Mouse (Mus musculus) thymus, adult 2 months (tissue): ENCODE results near the gene Nae1. TPM values are rescaled to one million over a fixed set of nuclear protein-coding genes. Genes with fewer than 3 reads are reported as not detected.
A peak's percentile ranks its signal among the peaks of the same experiment; 100 is the strongest.

ENCODE experiments used
- DNase-seq: peaks from one replicate; pipeline ENCODE4 v3.0.0; 2021
- H3K27ac ChIP-seq: fragments of 200-500 bp; 2 replicates; pipeline ENCODE4 v1.5.1; 2012; ENCODE audit warnings: low read length, control low read depth; ENCODE audit not compliant: control insufficient read depth, insufficient read depth
- H3K27me3 ChIP-seq: fragments of 200-500 bp; 2 replicates; pipeline ENCODE4 v1.6.1; 2012; ENCODE audit warnings: mild to moderate bottlenecking, low read length, moderate library complexity, mixed read lengths; ENCODE audit not compliant: control insufficient read depth, insufficient read depth
- H3K36me3 ChIP-seq: fragments of 200-500 bp; 2 replicates; pipeline ENCODE4 v1.6.1; 2012; ENCODE audit warnings: mild to moderate bottlenecking, low read length, moderate library complexity; ENCODE audit not compliant: control insufficient read depth, insufficient read depth
- H3K4me1 ChIP-seq: fragments of 200-500 bp; replicated peaks from 2 replicates; pipeline ENCODE4 v1.6.1; 2012; ENCODE audit warnings: low read length; ENCODE audit not compliant: control insufficient read depth, insufficient read depth
- H3K4me3 ChIP-seq: fragments of 200-500 bp; 2 replicates; pipeline ENCODE4 v1.5.1; 2012; ENCODE audit warnings: mild to moderate bottlenecking, low read length, control low read depth, moderate library complexity; ENCODE audit not compliant: control insufficient read depth, insufficient read depth
- CTCF ChIP-seq: fragments of 200-500 bp; IDR thresholded peaks from 2 replicates; pipeline ENCODE4 v1.5.1; 2012; ENCODE audit warnings: mild to moderate bottlenecking, control low read depth, low read length, moderate library complexity, borderline replicate concordance; ENCODE audit not compliant: control insufficient read depth, poor library complexity, insufficient read depth; ENCODE audit errors: extremely low read depth
- POLR2A ChIP-seq: fragments of 200-500 bp; IDR thresholded peaks from 2 replicates; pipeline ENCODE4 v1.6.1; 2012; ENCODE audit warnings: mild to moderate bottlenecking, low read length, control low read depth, moderate library complexity; ENCODE audit not compliant: control insufficient read depth, poor library complexity, insufficient read depth; ENCODE audit errors: extremely low read depth
- WGBS: fragments of 180-500 bp; shearing (Covaris S2); methylation state at CpG from one replicate; pipeline ENCODE4 v1.1.7; 2018; 5-methylcytosine and 5-hydroxymethylcytosine counted together
- polyA plus RNA-seq: library from polyadenylated mRNA; depleted of rRNA; stranded (reverse); fragments of >200 nt; gene quantifications from 2 replicates; pipeline ENCODE4 v1.2.3, GENCODE M21; 2012

The Nae1 gene
- polyA plus RNA-seq, 1 experiment, result 14.3 TPM

DNA sequence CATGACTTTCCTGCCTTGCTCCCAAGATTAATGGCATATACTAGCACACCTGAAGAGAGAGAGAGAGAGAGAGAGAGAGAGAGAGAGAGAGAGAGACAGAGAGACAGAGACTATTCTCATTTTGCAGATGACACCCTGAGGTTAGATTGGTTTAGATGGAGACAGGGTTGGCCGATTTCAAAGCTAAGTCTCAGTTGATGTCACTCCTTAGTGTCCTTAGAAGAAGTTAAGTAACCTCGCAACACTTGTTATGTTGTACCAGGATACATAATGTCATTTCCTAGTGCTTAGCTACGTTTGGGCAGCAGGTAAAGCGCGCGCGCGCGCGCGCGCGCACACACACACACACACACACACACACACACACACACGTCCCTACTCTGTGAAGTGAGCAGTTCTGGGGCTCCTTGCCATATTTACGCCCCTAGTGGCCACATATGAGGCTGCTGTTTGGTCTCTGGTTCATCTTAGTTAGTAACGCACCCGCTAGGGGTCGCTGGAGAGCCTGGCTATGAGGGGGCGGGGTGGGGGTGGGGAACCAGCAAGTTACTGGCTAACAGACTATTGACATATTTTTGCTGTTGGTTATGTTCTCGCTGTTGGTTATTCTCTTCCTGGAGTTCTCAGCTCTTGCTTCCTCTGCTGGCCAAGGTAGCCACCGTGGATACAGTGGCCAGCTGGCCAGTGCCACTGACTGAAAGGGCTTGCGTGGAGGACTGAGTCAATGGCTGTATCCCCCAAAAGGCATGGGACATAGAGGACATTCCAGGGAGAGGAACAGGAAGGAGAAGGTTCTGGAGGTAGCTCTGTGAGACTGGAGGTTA is 30.4 kb upstream of the Nae1 start:
- 10% methylated on average over 22 of the region's 22 CpGs for WGBS
- Histone ChIP-seq H3K36me3 (no peaks in the 10 kb centered on the region), H3K27ac (no peak overlapping the region), H3K27me3 (no peaks in the 10 kb centered on the region), H3K4me3 (no peak overlapping the region), H3K4me1 (no peaks in the 10 kb centered on the region; the same call in 1 of the 2 replicates)
- peak; percentile 83 for DNase-seq
- TF ChIP-seq CTCF (peak; percentile 85; the same call in 1 of the 2 replicates), POLR2A (no peak)

DNA sequence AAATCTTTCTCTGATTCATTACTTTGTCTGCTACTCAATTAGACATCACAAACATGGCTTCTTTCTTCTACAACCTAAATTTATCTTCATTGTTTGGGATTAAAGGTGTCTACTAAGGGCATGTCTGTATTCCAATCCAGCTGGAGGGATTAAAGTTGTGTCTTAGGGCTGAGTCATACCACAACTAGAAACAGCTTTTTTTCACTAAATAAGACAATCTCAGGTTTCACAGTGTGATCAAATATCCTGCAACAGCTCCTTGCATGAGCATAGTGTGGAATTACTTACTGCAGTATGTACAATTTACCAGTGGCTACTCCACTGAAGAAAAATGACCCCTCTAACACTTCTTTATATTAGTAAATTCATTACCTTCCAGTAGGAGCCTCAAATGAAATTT is 26.3 kb upstream of the Nae1 start:
- no peak overlapping the region for H3K4me3 ChIP-seq
- no peak for TF ChIP-seq CTCF
- TF ChIP-seq POLR2A, result no peak
- H3K27me3 ChIP-seq, result no peaks in the 10 kb centered on the region
- no peak overlapping the region for H3K27ac ChIP-seq
- no peaks in the 10 kb centered on the region for H3K36me3 ChIP-seq
- no peak for DNase-seq
- H3K4me1 ChIP-seq, result no peaks in the 10 kb centered on the region; the same call in 1 of the 2 replicates

DNA sequence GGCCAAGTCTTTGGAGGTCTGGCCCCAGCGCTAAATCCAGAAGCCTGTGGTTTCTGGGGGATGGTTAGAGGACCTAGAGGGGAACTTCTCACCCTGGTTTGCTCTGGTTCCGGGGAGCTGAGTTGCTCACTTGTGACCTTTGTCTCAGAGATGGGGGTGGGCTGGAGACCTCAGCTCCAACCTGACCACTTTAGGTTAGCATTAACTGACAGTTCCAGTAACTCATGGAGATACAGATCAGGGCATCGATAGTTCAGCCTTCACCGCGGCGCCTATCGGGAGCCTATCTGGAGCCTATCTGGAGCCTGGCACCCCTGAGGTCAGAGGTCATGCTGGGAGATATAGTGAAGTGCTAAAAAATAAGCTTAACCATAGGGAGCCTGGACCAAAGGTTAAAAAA is 22.8 kb upstream of the Nae1 start:
- Histone ChIP-seq H3K4me3 (no peak overlapping the region), H3K27ac (no peak overlapping the region), H3K36me3 (no peaks in the 10 kb centered on the region), H3K27me3 (no peaks in the 10 kb centered on the region), H3K4me1 (no peaks in the 10 kb centered on the region)
- 68% methylated on average over 7 of the region's 7 CpGs for WGBS
- DNase-seq, result no peak
- TF ChIP-seq CTCF (no peak), POLR2A (no peak)

DNA sequence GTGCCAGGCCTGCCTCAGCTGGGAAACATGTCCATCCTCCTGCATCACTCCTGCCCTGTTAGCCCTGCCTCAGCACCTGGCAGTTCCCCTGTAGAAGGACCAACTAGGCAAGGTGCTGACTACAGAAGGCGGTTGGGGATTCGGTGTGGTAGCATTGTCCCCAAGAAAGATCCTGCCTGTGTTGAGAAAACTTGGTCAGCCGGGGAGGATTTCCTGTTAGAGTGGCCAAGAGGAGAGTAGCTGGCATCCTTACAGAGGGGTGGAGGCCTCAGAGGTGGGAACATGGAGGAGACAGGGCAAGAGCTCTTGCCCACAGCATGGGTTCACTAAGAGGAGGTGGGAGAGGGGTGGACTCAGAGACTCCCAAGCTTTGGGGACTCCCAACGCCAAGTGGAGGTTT is 20.8 kb upstream of the Nae1 start:
- 86% methylated on average over 4 of the region's 4 CpGs for WGBS

DNA sequence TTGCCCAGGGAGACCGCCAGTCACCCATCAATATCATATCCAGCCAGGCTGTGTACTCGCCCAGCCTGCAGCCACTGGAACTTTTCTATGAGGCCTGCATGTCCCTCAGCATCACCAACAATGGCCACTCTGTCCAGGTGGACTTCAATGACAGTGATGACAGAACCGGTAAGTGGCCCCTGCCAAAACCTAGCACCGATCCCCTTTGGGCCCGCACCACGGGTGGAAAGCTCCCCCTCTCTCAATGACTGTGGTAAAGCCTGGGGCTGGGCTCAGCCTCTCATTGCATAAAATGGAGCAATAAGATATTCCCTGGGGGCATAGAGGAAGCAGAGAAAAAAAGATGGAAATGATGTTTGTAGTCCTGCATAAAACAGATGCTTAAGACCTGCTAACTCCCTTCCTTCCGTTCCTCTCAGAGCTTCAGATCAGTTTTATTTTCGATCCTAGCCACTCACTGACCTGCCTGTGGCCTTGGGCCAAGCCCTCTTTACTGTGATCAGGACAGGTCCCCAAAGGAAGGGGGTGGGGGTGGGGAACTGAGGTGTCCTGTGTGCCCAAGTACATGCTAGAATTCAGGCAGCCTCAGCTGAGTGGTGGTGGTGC is 9.1 kb upstream of the Nae1 start:
- 92% methylated on average over 8 of the region's 8 CpGs for WGBS
- no peak for TF ChIP-seq CTCF
- Histone ChIP-seq H3K36me3 (no peaks in the 10 kb centered on the region), H3K27ac (no peak overlapping the region), H3K4me1 (peaks cover 7% of the 10 kb centered on the region), H3K27me3 (peaks cover 23% of the 10 kb centered on the region), H3K4me3 (no peak overlapping the region)
- DNase-seq, result no peak

More for the DNA sequence above, 20.8 kb upstream of the Nae1 start:
- Histone ChIP-seq H3K27ac (no peak overlapping the region), H3K4me3 (no peak overlapping the region), H3K4me1 (no peaks in the 10 kb centered on the region), H3K36me3 (no peaks in the 10 kb centered on the region), H3K27me3 (no peaks in the 10 kb centered on the region)
- TF ChIP-seq CTCF (no peak), POLR2A (no peak)
- no peak for DNase-seq

DNA sequence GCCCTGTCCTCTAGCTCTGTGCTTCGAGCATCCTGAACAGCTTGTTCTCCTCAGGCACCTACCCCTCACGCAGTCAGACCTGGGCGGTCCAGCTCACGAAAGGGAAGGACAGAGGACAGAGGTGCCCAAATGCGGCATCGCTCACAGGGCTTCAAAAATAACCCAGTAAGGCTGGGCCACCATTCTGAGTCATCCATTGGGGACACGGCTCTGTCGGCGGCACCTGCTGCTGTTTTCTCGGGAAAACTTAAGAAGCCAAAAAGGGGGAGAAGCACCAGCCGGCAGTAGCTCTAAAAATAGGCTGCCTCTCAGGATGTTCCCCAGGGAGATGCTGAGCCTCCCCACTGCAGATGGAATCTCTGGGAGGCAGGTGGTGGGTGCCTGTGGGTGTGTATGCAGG is 7.7 kb upstream of the Nae1 start:
- WGBS, result 38% methylated on average over 11 of the region's 11 CpGs
- TF ChIP-seq CTCF, result no peak
- TF ChIP-seq POLR2A, result no peak
- Histone ChIP-seq H3K27ac (no peak overlapping the region), H3K27me3 (peaks cover 23% of the 10 kb centered on the region), H3K36me3 (no peaks in the 10 kb centered on the region), H3K4me3 (no peak overlapping the region), H3K4me1 (peaks cover 7% of the 10 kb centered on the region)
- no peak for DNase-seq

DNA sequence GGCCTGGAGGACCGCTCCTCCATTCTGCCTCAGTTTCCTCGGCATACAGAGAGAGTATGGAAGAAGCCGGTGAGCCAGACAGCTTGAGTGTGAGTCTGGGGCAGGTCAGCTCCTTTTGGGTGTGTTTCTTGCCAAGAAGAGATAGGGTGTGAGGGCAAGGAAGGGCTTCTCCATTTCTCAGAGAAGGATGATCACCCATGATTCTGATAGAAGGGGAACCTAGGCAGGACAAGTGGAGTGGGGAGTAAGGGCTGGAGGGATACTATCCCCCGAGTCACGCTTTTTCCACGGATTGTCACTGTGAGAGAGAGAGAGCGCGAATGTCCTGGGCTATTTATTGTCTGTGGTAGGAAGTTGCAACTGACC is 7.1 kb upstream of the Nae1 start:
- 27% methylated on average over 8 of the region's 8 CpGs for WGBS
- Histone ChIP-seq H3K4me3 (no peak overlapping the region), H3K27me3 (peaks cover 23% of the 10 kb centered on the region), H3K27ac (no peak overlapping the region), H3K4me1 (peaks cover 7% of the 10 kb centered on the region), H3K36me3 (no peaks in the 10 kb centered on the region)
- no peak for DNase-seq
- TF ChIP-seq CTCF (no peak), POLR2A (no peak)
